Mouse (Mus musculus) ES-Bruce4 (cell line): ENCODE measurements around the gene Glce. TPM values are rescaled to one million over a fixed set of nuclear protein-coding genes. Genes with fewer than 3 reads are reported as not detected.

Source experiments
- H3K27ac ChIP-seq: 2 replicates; pipeline ENCODE4 v1.5.1; 2012; ENCODE audit warnings: low read length, inconsistent platforms; ENCODE audit not compliant: insufficient read depth
- H3K27me3 ChIP-seq: 2 replicates; pipeline ENCODE4 v1.6.1; 2012; ENCODE audit warnings: mild to moderate bottlenecking, low read length, inconsistent platforms; ENCODE audit not compliant: control insufficient read depth, poor library complexity, insufficient read depth, severe bottlenecking
- H3K36me3 ChIP-seq: 2 replicates; pipeline ENCODE4 v1.6.1; 2012; ENCODE audit warnings: inconsistent platforms, mild to moderate bottlenecking, low read length, moderate library complexity; ENCODE audit not compliant: control insufficient read depth, poor library complexity, insufficient read depth, severe bottlenecking
- H3K4me1 ChIP-seq: one replicate; pipeline ENCODE4 v1.8.1; 2011; ENCODE audit warnings: low read length; ENCODE audit not compliant: control insufficient read depth, insufficient read depth
- H3K4me3 ChIP-seq: 2 replicates; pipeline ENCODE4 v1.5.1; 2011; ENCODE audit warnings: low read depth, mild to moderate bottlenecking, low read length
- H3K9ac ChIP-seq: 2 replicates; pipeline ENCODE4 v1.6.1; 2012; ENCODE audit warnings: low read depth, mild to moderate bottlenecking, inconsistent platforms; ENCODE audit not compliant: poor library complexity, severe bottlenecking
- H3K9me3 ChIP-seq: replicated peaks from 2 replicates; pipeline ENCODE4 v1.6.1; 2012; ENCODE audit warnings: mild to moderate bottlenecking, low read length, inconsistent platforms; ENCODE audit not compliant: control insufficient read depth, poor library complexity, insufficient read depth, severe bottlenecking
- CTCF ChIP-seq: IDR thresholded peaks from one replicate; pipeline ENCODE4 v1.8.1; 2011; ENCODE audit warnings: low read depth, low read length
- EP300 ChIP-seq: IDR thresholded peaks from 2 replicates; pipeline ENCODE4 v1.6.1; 2011; ENCODE audit warnings: low read depth, low read length; ENCODE audit not compliant: insufficient read depth
- POLR2A ChIP-seq: IDR thresholded peaks from one replicate; pipeline ENCODE4 v1.8.1; 2011; ENCODE audit warnings: low read length; ENCODE audit not compliant: insufficient read depth
- polyA plus RNA-seq: library from polyadenylated mRNA; stranded (reverse); fragments of >200 nt; gene quantifications from 2 replicates; pipeline ENCODE4 v1.2.4, GENCODE M21; 2011; ENCODE audit warnings: low read depth; ENCODE audit not compliant: missing spikeins, insufficient read depth, insufficient read length

Glce gene
- polyA plus RNA-seq, 1 experiment: 19.9 TPM

DNA sequence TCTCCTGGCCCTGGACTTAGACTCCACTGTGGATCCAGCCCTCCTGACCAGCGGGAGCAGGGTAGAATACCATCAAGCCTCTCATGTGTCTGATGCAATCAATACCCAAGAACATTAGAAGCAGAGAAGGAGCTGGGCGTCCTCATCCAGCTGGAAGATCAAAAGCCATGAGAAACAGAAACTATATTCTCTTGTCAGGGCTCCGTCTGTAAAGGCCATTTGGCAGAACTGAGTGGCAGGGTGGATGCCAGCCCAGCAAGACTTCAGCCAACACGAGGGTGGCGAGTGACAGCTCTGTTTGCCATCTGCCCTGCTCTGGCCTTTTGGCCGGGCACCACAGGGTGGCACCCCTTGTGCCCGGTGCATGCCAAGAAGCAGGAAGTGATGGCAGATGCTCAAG lies 30.8 kb upstream of the Glce start:
- H3K4me1 ChIP-seq: no peaks in the 10 kb centered on the region
- H3K9ac ChIP-seq: no peak overlapping the region
- TF ChIP-seq CTCF: no peak
- TF ChIP-seq EP300: no peak
- H3K9me3 ChIP-seq: no peaks in the 10 kb centered on the region
- H3K27me3 ChIP-seq: no peaks in the 10 kb centered on the region
- H3K4me3 ChIP-seq: no peak overlapping the region
- no peak overlapping the region for H3K27ac ChIP-seq
- H3K36me3 ChIP-seq: no peaks in the 10 kb centered on the region

DNA sequence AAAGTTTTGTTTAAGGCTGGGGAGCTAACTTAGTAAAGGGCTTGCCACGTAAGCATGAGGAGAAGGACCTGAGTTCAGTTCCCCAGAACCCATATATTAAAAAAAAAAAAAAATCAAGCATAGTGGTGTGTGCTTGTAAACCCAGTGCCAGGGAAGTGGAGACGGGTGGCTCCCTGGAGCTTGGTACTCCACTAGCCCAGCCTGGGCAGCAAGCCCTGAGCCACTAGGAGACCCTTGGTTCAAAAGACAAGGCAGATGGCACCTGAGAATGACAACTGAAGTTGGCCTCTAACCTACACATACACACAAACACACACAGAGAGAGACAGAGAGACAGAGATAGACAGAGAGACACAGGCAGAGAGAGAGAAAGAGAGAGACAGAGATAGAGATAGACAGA lies 30.1 kb upstream of the Glce start:
- no peaks in the 10 kb centered on the region for H3K4me1 ChIP-seq
- no peak overlapping the region for H3K4me3 ChIP-seq
- no peaks in the 10 kb centered on the region for H3K9me3 ChIP-seq

DNA sequence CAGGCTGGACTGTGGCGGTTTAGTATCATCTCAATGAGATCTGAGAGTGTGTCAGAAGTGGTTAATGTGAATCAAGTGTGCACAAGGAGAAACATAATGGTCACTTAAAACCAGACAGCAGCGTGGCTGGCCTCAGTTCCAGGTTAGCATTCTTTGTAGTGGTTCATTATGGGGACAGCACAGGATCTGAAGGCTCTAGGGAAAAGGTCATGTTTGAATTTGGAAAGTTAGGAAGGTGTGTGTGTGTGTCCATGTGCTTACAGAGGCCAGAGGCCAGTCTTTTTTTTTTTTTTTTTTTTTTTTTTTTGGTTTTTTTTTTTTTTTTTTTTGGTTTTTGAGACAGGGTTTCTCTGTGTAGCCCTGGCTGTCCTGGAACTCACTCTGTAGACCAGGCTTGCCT lies 22.7 kb upstream of the Glce start:
- Histone ChIP-seq H3K9ac (no peak overlapping the region), H3K4me3 (no peak overlapping the region), H3K27me3 (no peaks in the 10 kb centered on the region), H3K4me1 (no peaks in the 10 kb centered on the region), H3K36me3 (no peaks in the 10 kb centered on the region), H3K27ac (no peak overlapping the region), H3K9me3 (no peaks in the 10 kb centered on the region)
- TF ChIP-seq EP300: no peak
- no peak for TF ChIP-seq CTCF
- TF ChIP-seq POLR2A: no peak

More for the DNA sequence above, 30.1 kb upstream of the Glce start:
- H3K36me3 ChIP-seq: no peaks in the 10 kb centered on the region
- H3K9ac ChIP-seq: no peak overlapping the region
- H3K27me3 ChIP-seq: no peaks in the 10 kb centered on the region
- TF ChIP-seq EP300 (no peak), CTCF (no peak), POLR2A (no peak)
- no peak overlapping the region for H3K27ac ChIP-seq

DNA sequence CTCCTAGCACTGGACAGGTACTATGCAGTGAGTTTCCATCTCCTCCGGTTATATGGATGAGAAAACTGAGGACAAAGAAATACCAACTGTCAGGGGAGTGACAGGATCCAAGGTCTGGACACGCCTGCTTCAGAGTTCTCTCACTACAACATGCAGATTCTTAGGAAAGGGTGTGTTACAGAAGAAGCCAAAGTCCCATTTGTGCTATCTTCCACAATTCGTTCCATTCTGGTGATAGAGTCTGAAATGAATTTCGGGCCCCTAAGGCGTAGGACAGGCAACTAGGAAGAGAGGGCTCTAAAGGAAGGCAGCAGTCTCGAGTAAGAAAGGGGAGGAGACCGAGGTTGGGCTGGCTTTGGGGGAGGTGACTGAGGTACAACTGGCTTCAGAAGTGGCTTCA lies 21.0 kb upstream of the Glce start:
- Histone ChIP-seq H3K4me1 (no peaks in the 10 kb centered on the region), H3K9me3 (no peaks in the 10 kb centered on the region), H3K27me3 (no peaks in the 10 kb centered on the region), H3K36me3 (no peaks in the 10 kb centered on the region), H3K27ac (no peak overlapping the region), H3K9ac (no peak overlapping the region), H3K4me3 (no peak overlapping the region)
- TF ChIP-seq POLR2A: no peak
- TF ChIP-seq CTCF: no peak
- TF ChIP-seq EP300: no peak

DNA sequence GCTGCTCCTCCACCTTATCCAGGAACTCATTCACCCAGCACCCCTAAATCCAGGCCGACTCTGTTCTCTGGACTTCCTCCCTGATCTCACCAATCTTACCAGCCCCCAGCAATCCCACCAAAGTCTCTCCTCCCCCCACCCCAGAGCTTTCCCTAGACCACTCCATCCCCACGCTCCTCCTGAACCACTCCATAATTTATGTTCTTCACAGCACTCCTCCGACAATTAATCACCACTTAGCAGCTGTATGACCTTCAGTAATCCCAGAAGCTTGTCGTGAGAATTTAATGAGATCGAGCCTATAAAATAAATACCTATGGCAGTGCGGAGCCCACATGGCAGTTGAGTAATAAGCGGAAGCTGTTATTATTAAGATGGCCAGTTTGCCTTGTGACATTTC lies 16.6 kb upstream of the Glce start:
- H3K4me3 ChIP-seq: no peak overlapping the region
- no peaks in the 10 kb centered on the region for H3K9me3 ChIP-seq
- no peak overlapping the region for H3K9ac ChIP-seq
- H3K27ac ChIP-seq: no peak overlapping the region
- TF ChIP-seq EP300 (no peak), POLR2A (no peak), CTCF (no peak)
- H3K4me1 ChIP-seq: no peaks in the 10 kb centered on the region
- H3K27me3 ChIP-seq: no peaks in the 10 kb centered on the region; the same call in 1 of the 2 replicates
- no peaks in the 10 kb centered on the region for H3K36me3 ChIP-seq

DNA sequence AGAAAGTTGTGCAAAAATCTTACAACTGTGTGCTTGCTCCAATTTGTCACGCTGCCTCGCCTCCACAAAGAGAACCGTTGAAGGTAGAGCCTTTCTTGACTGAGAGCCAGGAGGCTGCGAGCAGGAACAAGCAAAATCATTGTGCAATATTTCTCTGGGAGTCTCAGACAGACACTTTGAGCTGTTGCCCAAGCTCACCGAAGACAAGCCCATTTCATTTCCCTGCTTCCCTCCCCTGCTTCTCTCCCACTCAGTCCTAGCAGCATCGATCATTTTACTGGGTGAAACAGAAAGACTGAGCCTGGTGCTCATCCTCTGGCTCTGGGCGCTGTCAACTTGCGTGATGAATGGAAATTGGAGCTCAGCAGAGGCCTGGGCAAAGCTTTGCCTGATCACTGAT lies 14.8 kb upstream of the Glce start:
- H3K4me3 ChIP-seq: no peak overlapping the region
- H3K27me3 ChIP-seq: no peaks in the 10 kb centered on the region; the same call in 1 of the 2 replicates
- H3K9me3 ChIP-seq: no peaks in the 10 kb centered on the region
- no peak overlapping the region for H3K9ac ChIP-seq
- no peak for TF ChIP-seq POLR2A
- TF ChIP-seq CTCF: no peak
- TF ChIP-seq EP300: no peak
- no peaks in the 10 kb centered on the region for H3K36me3 ChIP-seq
- no peaks in the 10 kb centered on the region for H3K4me1 ChIP-seq
- H3K27ac ChIP-seq: no peak overlapping the region
